Comparison of ENCODE assay signal across 21 mouse cellular contexts in genomic region chr2:10304911-10305310, GRCm38 (mm10).
"Had no signal": no experiment of that assay in that cellular context is flagged by ENCODE, and none has a peak within 500 bp of the region (broad histone marks: within the 10 kb centered on the region; RNA-seq: fewer than 3 reads in every experiment).

No protein-coding gene starts in this region.

- H3K4me3 ChIP-seq: liver, embryonic 15.5 days; lung, embryonic 15.5 days; megakaryocyte, embryonic 14.5 days; midbrain, embryonic 12.5 days; neural tube, embryonic 12.5 days had no signal

- H3K4me1 ChIP-seq: midbrain, embryonic 12.5 days had no signal

- H3K27me3 ChIP-seq: liver, embryonic 15.5 days; lung, embryonic 15.5 days; neural tube, embryonic 12.5 days had no signal

- H3K4me2 ChIP-seq: liver, embryonic 15.5 days; lung, embryonic 15.5 days; midbrain, embryonic 12.5 days; neural tube, embryonic 12.5 days had no signal

- DNase-seq: liver, postnatal 0 days; lung, adult 2 months; lung, postnatal 14 days; lung, postnatal 36 days; midbrain, embryonic 14.5 days; retina, postnatal 1 day; right cerebral cortex, adult 18-20 months; right cerebral cortex, postnatal 25 days; right cerebral cortex, postnatal 4 days; spleen, adult 18-20 months; thymus, adult 18-20 months; thymus, postnatal 14 days; thymus, postnatal 36 days had no signal

- H3K9me3 ChIP-seq: liver, embryonic 15.5 days; lung, embryonic 15.5 days; megakaryocyte, embryonic 14.5 days; midbrain, embryonic 12.5 days; neural tube, embryonic 12.5 days had no signal

- H3K27ac ChIP-seq: liver, embryonic 15.5 days; lung, embryonic 15.5 days; macrophage; midbrain, embryonic 12.5 days; neural tube, embryonic 12.5 days had no signal

- ATAC-seq: liver, postnatal 0 days; lung, postnatal 0 days; midbrain, embryonic 16.5 days had no signal

- H3K9ac ChIP-seq: liver, embryonic 15.5 days; liver, postnatal 0 days; lung, embryonic 15.5 days; midbrain, embryonic 12.5 days; neural tube, embryonic 12.5 days had no signal

- H3K36me3 ChIP-seq: liver, embryonic 15.5 days; lung, embryonic 15.5 days; midbrain, embryonic 12.5 days; neural tube, embryonic 12.5 days had no signal
